Mouse (Mus musculus): ENCODE results near the gene Gucd1.
"Not testable (repeated sequence)": the region's sequence is repeated elsewhere in the genome, so short reads cannot be mapped to it uniquely, and the experiment has no call there.

Gucd1 gene

DNA sequence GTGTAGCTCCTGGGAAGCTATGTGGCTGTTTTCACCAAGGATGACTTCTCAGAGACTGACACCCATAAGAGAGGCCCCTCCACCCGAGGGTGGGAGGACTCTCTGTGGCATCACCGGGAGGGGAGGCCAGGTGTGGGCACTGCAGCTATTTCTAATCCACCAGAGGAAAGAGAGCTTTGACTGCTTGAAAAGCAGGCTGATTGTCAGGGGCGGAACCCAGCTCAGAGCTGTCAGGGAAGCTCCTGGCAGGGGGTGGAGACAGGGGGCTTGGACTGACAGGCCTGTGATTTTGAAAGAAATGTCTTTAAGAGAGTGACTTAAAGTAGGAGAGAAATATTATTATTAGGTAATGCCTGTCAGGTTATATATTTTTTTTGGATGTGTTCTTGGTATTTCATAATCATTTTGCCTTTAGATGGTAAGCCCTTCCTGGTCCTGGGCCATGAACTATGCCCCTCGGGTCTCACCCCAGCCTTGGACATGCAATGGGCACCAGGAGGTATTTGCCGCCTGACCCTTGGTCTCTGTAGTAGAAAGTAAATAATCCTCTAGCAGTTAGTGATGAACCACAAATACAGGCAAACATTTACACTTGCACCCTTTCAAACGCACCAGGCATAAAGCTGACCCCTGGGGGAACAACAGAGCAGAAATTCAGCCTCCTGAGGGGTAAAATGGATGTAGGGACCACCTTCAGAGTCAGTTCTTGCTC lies 42.5 kb downstream of the Gucd1 start:
- not testable (repeated sequence) for DNase-seq (ENCODE audit: low read depth, low spot score)

GRCm38 (mm10) chr10:75474571-75474970 lies 43.2 kb downstream of the Gucd1 start:
- DNase-seq (ENCODE audit: low read depth, low spot score) = no peak

- no peak for DNase-seq (ENCODE audit: low read depth, low spot score)
Measured at GRCm38 (mm10) chr10:75473411-75473810, 44.4 kb downstream of the Gucd1 start.

DNA sequence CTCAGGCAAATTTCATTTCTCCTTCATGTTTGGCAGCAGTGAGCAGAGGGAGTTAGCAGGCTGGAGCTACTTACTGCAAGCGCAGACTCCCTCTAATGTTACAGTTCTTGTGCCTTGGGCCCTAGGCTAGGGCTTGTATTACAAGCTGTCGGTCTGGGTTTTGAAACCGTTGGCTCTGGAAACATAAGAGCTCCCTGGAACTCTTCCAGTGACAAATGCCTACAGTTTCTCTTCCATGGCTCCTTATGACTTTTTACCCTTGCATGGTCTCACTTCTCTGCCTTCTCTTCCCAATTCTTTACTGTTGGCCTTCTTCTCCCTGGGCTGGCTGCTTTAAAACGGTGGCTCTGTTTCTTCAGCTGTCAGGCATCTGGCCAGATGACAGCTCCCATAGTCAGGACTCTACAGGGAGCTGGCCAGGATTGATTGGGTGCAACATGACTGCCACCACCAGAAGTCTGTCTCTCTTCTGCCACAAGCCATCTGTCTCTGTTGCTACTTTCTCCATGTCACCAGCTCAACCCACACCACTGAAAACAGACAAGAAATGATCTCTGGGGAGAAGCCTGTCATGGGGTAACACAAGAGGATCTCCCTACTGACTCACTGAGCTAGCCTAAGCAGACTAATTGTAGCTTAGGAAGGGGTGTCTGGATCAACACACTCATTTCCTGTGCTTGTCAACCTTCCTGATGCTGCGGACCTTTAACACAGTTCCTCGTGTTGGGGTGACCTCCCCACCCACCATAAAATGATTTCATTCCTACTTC lies 51.8 kb downstream of the Gucd1 start:
- no peak for DNase-seq (ENCODE audit: low read depth, low spot score)

- no peak for DNase-seq (ENCODE audit: low read depth, low spot score)
Measured at GRCm38 (mm10) chr10:75462728-75463127, 55.0 kb downstream of the Gucd1 start.

- DNase-seq (ENCODE audit: low read depth, low spot score) = no peak
Measured at GRCm38 (mm10) chr10:75458329-75458728, 59.4 kb downstream of the Gucd1 start.

DNA sequence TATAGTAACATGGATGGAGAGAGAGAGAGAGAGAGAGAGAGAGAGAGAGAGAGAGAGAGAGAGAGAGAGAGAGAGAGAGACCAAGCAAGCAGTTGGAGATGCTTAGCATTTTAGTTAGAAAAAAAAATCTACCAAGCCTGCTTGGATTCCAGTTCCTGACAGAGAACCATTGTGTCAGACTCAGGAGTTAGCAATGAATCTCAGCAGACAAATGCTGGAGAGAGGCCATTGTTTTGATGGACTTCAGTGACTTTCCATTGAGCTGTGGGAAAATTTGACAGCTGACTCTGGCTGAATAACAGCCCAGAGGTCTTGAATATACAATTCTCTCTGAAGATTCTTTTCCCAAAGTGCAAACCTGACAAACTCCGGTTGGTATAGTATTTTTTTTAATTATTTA lies 59.9 kb downstream of the Gucd1 start:
- no peak for DNase-seq (ENCODE audit: low read depth, low spot score)

DNA sequence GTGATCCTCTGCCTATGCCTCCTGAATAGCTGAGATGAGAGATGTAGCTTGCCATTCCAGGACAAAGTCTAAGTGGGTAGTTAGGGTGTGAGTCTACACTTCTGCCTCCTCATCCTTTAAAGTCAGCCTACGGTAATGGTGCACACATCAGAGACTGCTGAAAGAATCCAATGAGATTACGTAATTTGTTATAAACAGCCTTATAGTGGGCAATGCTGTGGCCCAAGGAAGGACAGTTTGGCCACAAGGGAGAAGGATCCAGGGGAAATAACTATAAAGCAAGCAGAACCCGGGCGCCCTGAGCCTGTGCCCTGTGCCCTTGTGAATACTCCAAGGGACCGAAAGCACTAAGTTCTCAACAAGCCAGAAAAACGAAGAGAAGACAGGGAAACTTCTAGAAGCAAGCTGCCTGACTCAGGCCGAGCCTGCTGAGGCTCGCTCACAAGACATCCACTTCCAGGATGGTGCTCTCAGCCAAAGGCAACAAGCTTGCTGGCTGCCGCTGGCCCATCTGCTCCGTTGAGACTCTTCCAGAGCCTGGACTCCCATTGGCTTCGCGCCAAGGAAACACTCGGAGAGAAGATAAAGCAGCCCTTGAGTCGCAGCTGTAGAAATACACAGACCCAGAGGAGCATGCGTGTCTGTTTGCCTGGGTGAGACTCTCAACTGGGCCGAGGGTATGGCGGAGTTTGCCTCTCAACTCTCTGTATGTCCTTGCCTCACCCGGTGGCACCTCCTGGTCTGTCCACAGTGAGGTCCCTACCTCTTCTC lies 61.5 kb downstream of the Gucd1 start:
- DNase-seq (ENCODE audit: low read depth, low spot score) = not testable (repeated sequence)

DNA sequence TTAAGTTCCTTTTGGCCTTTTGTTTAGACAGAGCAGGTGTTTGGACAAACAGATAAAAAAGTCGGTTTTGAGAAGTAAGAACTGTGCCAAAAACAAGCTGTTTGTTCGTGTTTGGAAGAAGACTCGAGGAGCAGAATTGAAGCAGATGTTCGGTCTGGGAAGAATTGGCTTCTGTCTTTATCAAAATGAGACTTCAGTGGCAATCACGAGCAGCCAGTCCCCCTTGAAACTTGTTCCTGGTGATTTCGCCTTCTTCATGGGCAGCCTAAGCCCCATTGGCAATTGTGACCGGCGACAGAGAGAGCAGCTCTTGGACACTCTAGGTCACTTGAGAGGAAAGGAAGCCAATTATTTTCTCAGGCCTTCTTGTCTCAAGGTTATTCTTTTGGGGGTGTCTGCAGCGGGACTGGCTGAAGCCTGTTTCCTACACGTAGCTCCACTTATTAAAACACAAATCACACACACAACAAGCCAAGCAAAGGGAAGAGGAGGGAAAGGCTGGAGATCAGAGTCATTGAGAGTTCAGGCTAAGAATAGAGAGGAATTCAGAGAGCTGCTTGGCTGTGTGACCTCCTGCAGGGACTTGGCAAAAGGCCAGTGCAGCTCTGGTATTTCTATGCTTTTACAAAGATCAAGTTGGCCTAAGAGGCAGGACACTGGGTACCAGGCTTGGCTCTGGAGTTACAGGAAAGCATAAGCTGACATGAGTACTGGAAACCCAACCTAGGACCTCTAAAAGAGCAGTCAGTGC lies 66.6 kb downstream of the Gucd1 start:
- no peak for DNase-seq (ENCODE audit: low read depth, low spot score)

- no peak for DNase-seq (ENCODE audit: low read depth, low spot score)
Measured at GRCm38 (mm10) chr10:75450331-75450730, 67.4 kb downstream of the Gucd1 start.

GRCm38 (mm10) chr10:75448806-75449420 lies 68.9 kb downstream of the Gucd1 start:
- DNase-seq (ENCODE audit: low read depth, low spot score) = no peak

GRCm38 (mm10) chr10:75447489-75447888 lies 70.3 kb downstream of the Gucd1 start:
- no peak for DNase-seq (ENCODE audit: low read depth, low spot score)

GRCm38 (mm10) chr10:75446501-75447083 lies 71.2 kb downstream of the Gucd1 start:
- DNase-seq (ENCODE audit: low read depth, low spot score) = no peak

GRCm38 (mm10) chr10:75445030-75445429 lies 72.7 kb downstream of the Gucd1 start:
- DNase-seq (ENCODE audit: low read depth, low spot score) = no peak

- DNase-seq (ENCODE audit: low read depth, low spot score) = no peak
Measured at GRCm38 (mm10) chr10:75444111-75444826, 73.5 kb downstream of the Gucd1 start.

DNA sequence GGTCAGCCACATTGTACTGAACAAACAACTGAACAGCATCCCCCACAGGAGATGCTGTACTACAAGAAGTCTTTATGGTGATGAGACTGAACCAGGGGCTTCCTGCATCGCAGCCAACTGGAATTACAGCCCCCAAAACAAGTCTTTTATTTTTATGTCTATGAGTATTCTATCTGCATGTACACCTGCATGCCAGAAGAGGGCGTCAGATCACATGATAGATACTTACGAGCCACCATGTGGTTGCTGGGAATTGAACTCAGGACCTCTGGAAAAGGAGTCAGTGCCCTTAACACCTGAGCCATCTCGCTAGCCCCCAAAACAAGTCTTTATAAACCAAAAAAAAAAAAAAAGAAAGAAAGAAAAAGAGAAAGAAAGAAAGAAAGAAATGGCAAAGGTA lies 74.8 kb downstream of the Gucd1 start:
- no peak for DNase-seq (ENCODE audit: low read depth, low spot score)

DNA sequence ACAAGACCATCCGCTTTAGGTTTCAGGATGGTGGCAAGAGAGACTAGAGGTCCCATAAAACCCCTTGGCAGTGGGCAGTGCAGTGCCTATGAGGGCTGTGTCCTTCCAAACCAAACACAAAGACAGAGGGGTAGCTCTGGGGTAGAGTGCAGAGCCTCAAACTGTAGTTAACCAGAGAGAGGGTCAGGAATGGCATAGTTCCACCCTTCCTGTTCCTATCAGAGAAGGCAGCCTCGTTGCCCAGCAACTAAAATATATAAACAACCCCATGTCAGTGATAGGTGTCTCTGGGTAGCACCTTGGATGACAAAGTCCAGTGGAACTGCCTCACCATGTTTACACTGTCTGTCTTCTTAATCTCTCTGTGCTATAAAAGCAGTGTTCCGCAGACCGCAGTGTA lies 76.0 kb downstream of the Gucd1 start:
- DNase-seq (ENCODE audit: low read depth, low spot score) = no peak

DNA sequence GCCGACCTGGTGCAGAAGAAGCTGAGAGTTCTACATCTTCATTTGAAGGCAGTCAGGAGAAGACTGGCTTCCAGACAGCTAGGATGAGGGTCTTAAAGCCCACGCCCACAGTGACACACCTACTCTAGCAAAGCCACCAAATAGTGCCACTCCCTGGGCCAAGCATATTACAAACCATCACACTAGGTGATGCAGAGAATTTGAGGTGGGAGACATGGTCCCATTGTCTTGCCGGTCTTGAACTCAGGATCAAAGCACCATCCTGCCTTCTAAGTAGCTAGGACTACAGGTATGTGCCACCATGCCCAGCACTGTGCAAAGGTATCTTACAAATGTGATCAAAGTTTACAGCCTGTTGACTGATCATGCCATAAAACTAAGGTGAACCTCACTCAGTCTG lies 77.0 kb downstream of the Gucd1 start:
- no peak for DNase-seq (ENCODE audit: low read depth, low spot score)

DNA sequence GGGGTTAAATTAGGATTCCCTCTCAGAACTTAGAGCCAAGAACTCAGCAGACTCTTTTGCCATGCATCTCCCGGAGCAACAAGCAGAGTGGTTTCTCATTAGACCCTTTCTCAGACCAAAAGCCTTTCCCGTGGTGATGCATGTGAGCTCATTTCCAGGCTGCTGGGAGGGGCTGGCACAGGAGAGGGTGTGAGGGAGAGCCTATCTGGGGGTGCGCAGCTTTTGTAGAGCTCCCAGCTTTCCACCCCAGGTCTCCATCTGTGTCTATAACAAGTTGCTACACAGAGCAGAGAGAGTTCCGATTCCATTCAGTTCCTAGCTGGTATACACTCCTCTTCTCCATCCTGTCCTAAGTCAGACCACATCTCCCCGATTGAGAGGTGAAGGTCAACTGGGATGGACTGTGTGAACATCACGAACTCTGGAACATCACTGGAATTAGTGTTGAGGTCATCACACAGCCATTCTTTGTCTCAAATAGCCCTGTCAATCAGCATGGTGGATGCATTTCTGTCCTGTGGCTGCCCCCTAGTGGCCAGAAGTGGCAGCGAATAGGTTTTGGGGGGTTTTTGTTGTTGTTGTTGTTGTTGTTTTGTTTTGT lies 78.5 kb downstream of the Gucd1 start:
- DNase-seq (ENCODE audit: low read depth, low spot score) = no peak

All from brain, embryonic 18.5 days (tissue).